Mouse (Mus musculus): ENCODE measurements around the gene Rufy1.
A peak's percentile ranks its signal among the peaks of the same experiment; 100 is the strongest.

- 0 out of 2 replicates have a peak, but pooled peaks have one; percentile 28 for TF ChIP-seq CTCF (IDR thresholded peaks at IDR 0.05; ENCODE audit: low read depth, low read length)
- TF ChIP-seq GATA1 (IDR thresholded peaks at IDR 0.05; ENCODE audit: borderline replicate concordance, low read length) = no peak
- no peak for TF ChIP-seq POLR2AphosphoS5 (IDR thresholded peaks at IDR 0.05; ENCODE audit: insufficient replicate concordance, low read depth, low read length)
Measured at GRCm38 (mm10) chr11:50443259-50444065, 12.5 kb upstream of the Rufy1 start.

Measured in G1E (cell line).